Mouse (Mus musculus) lung, postnatal 4 days (tissue): Measurements from ENCODE around the gene Ece2.
A peak's percentile ranks its signal among the peaks of the same experiment; 100 is the strongest.
"Not testable (repeated sequence)": the region's sequence is repeated elsewhere in the genome, so short reads cannot be mapped to it uniquely, and the experiment has no call there.

ENCODE experiments used
- DNase-seq, 2 experiments: peaks; one replicate each; pipeline ENCODE4 v3.0.0; 2021

The Ece2 gene

GRCm38 (mm10) chr16:20623211-20623610 is 6.4 kb upstream of the Ece2 start:
- DNase-seq, result no peak

DNA sequence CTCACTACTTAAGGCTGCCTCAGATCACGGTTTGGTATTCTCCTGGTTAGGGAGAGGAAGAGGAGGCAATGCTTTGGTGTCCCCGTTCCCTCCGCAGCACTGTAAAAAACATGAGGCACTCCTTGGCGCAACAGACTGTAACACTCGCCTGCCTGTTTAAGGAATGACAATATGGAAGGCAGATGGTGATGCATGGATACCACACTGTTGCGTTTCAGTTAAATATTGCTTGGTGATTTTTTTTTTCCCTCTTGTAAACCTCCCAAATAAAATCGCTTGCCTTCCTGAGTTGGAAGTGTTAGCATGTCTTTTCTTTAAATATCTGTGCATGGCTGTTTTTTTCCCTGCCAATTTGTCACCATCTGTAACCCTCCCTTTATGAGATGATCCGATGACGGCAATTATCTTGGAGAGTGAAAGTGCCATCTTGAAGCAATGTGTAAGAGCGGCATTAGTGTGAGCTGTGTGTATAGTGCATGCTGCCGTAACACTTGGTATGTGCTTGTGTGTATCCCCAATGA is 697 bp upstream of the Ece2 start:
- DNase-seq, result no peak

DNA sequence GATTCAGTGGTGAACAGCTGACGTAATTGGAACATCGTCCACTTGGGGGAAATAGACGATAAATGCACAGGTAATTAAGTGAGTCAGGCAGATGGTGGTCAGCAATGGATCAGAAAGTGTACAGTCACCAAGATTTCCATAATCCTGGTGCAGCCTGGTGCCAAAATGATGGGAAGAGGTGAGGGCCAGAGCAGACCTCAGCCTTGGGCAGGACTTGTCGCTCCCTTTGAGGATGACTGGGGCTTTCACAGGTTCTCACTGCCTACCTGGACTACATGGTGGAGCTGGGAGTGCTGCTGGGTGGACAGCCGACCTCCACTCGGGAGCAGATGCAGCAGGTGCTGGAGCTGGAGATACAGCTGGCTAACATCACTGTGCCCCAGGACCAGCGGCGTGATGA is 7.8 kb downstream of the Ece2 start:
- no peak for DNase-seq

GRCm38 (mm10) chr16:20638367-20638766 is 8.7 kb downstream of the Ece2 start:
- no peak for DNase-seq

DNA sequence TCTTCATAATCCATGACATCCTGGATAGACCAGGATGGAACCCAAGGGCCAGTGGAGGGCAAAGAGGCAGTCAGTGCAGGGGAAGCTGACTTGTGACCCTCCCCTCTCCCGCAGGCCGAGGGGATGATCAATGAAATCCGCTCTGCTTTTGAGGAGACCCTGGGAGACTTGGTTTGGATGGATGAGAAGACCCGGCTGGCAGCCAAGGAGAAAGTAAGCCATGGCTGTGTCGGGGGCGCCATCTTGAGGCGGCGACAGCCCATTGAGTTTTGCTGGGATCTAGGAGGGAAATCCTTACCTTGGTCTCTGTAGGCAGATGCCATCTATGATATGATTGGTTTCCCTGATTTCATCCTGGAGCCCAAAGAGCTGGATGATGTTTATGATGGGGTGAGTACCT is 12.5 kb downstream of the Ece2 start:
- DNase-seq, result peak; percentile 68 to 79

- DNase-seq, result no peak
Measured at GRCm38 (mm10) chr16:20643911-20644310, 14.3 kb downstream of the Ece2 start.

- DNase-seq, result peak; percentile 97 to 98
Measured at GRCm38 (mm10) chr16:20651076-20651946, 21.7 kb downstream of the Ece2 start, which contains the start of gene Psmd2. Psmd2 (plus strand) TSS chr16:20651652.

GRCm38 (mm10) chr16:20651947-20652310 is 22.3 kb downstream of the Ece2 start:
- DNase-seq, result no peak

DNA sequence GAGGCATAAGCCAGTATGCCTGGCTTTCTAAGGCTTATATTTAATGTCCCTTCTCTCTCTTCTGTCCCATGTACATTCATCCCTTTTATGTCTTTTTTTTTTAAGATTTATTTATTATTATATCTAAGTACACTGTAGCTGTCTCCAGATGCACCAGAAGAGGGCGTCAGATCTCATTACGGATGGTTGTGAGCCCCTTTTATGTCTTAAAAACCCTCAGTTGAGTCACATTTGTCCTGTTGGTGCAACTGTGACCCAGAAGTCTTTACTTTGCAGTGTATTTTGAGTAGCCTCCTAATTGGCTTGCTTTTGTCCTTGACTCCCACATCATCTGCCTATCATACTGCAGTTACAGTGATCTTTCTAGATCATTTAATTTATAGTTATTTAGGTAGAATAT is 23.7 kb downstream of the Ece2 start:
- DNase-seq, result no peak

GRCm38 (mm10) chr16:20657661-20658060 is 28.0 kb downstream of the Ece2 start:
- DNase-seq, result no peak

DNA sequence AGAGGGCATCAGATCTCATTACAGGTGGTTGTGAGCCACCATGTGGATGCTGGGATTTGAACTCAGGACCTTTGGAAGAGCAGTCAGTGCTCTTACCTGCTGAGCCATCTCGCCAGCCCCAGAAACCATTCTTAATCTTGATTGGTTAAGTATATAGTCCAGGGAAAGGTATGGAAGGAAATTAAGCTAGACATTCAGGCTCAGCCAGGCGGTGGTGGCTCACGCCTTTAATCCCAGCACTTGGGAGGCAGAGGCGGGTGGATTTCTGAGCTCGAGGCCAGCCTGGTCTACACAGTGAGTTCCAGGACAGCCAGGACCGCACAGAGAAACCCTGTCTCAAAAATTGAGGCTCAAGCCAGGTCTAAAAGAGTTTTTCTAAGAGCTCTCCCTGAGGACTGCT is 38.4 kb downstream of the Ece2 start, which contains the start of gene Eif4g1:
TSS of gene Eif4g1 (plus strand) at position 301 of the 400 bp plus-strand sequence.
- not testable (repeated sequence) for DNase-seq

GRCm38 (mm10) chr16:20670291-20670690 is 40.7 kb downstream of the Ece2 start:
- no peak for DNase-seq

GRCm38 (mm10) chr16:20671886-20672285 is 42.3 kb downstream of the Ece2 start:
- DNase-seq, result no peak

DNA sequence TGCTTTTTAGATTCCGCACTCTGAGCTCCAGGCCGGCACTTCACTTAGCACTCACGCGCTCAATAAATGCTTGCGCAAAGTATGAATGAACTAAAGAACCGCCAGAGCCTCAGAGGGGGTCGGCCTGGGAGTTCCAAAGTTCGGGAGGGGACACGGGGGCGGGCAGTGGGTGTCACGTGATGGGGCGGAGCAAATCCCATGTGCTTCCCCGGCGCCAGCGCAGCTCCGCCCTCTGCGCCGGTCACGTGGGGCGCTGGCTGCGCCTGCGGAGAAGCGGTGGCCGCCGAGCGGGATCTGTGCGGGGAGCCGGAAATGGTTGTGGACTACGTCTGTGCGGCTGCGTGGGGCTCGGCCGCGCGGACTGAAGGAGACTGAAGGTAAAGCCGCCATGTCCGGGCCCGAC is 42.9 kb downstream of the Ece2 start:
- peak; percentile 97 to 99 for DNase-seq

DNA sequence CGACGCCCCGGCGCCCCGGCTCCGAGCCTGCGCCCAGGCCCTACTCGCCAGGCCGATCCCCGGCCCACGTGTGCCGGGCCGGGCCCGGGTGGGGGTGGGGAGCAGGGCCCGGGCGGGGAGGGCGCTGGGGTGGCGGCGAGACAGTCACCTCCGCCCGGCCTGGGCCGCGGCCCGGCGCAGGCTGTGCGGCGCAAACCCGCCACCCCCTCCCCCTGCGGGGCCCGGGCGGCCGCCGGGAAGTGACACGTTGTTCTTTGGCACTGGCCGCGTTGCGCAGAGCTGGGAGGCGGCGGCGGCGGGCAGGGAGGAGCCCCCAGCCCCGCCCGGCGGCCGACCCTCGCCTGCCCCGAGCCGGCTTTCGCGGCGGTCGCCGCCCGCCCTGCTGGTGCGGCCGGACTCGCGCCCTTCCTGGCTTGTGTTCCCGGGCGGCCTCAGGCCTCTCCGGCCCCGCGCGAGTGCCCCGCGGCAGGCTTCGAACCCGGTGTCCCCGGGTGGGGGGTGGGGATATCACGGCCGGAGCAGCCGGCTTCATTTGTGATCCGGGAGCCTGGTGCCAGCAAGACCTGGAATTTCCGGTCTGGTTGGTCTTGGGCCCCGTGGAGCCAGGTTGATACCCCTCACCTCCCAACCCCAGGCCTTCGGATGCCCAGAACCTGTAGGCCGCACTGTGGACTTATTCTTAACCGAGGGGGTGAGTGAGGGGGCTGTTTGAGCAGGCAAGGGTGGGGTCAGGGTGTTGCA is 43.5 kb downstream of the Ece2 start:
- DNase-seq, result peak; percentile 78 to 87

- DNase-seq, result peak; percentile 22 to 32
Measured at GRCm38 (mm10) chr16:20673706-20674303, 44.2 kb downstream of the Ece2 start.

- no peak for DNase-seq
Measured at GRCm38 (mm10) chr16:20675213-20675612, 45.6 kb downstream of the Ece2 start.

GRCm38 (mm10) chr16:20676702-20677101 is 47.1 kb downstream of the Ece2 start:
- DNase-seq, result no peak

DNA sequence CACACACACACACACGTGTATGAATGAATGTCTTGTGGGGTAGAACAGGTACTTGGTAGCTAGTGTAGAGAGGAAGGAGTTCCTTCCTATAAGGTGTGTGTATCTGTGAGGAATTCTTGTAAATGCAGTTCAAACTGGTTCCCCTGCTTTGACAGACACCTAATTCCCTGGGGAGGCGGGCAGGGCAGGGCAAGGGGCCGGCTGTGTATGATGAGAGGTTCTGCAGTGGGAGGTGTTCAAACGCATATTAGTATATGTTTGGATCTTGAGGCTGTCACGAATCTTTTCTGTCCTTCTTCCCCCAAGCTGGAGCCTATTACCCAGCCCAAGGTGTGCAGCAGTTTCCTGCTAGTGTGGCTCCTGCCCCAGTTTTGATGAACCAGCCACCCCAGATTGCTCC is 47.8 kb downstream of the Ece2 start:
- no peak for DNase-seq

- DNase-seq, result peak; percentile 86 to 91
Measured at GRCm38 (mm10) chr16:20677974-20678675, 48.5 kb downstream of the Ece2 start.

GRCm38 (mm10) chr16:20690774-20691173 is 61.1 kb downstream of the Ece2 start:
- DNase-seq, result no peak

GRCm38 (mm10) chr16:20691617-20692016 is 62.0 kb downstream of the Ece2 start:
- DNase-seq, result no peak
